Mouse (Mus musculus) thymus, adult 2 months (tissue): Measurements from ENCODE around the gene Troap.

Experiments used
- CTCF ChIP-seq: fragments of 200-500 bp; IDR thresholded peaks from 2 replicates; pipeline ENCODE4 v1.5.1; 2012; ENCODE audit warnings: mild to moderate bottlenecking, control low read depth, low read length, moderate library complexity, borderline replicate concordance; ENCODE audit not compliant: control insufficient read depth, poor library complexity, insufficient read depth; ENCODE audit errors: extremely low read depth
- POLR2A ChIP-seq: fragments of 200-500 bp; IDR thresholded peaks from 2 replicates; pipeline ENCODE4 v1.6.1; 2012; ENCODE audit warnings: mild to moderate bottlenecking, low read length, control low read depth, moderate library complexity; ENCODE audit not compliant: control insufficient read depth, poor library complexity, insufficient read depth; ENCODE audit errors: extremely low read depth

- no peak for TF ChIP-seq CTCF
- TF ChIP-seq POLR2A = no peak
These were observed 40.7 kb downstream of the Troap start for GRCm38 (mm10) chr15:99115065-99115423.
